ENCODE assay signal across 9 mouse cellular contexts in the genomic region with DNA sequence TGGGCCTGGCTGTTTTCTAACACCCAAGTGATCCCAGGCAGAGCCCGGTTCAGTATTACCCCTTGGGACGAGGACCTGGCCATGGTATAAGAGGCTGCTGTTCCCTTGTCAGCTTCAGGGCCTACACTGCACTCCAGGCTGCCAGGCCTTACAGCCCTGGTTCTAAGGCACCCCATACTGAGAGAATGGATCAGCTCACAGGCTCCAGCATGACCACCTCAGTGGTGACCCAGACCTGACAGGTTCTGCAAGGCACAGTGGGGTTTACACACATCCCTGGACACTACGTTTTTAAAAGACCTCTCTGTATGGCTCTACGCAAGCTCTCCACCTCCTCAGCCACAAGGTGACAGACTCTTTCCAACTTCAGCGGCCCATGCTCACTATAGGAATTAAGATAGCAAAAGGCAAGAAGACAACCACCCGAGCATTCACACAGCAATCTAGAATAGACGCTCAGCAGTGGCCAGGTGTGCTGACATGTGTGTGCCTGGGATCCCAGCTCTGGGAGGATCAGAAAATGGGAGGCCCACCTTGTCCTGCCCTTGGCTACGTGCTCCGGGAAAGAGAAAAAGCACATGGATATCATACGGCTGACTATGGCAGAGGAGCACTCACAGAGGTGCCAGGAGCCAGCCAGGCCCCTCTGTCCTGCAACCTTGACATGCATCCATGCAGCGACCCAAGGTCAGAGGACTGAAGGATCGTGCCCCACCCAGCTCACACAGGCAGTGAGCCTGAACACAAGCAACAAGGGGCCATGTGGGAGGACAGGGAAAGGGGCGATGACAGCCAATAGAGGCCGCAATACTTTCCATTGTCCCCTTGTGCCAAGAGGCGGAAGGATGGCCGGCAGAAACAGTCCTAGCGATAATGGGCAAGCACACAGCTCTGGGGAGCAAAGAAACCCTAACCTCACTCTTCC. TPM values are rescaled to one million over a fixed set of nuclear protein-coding genes. Genes with fewer than 3 reads are reported as not detected.
A peak's percentile ranks its signal among the peaks of the same experiment; 100 is the strongest.
DNase-seq lines count a peak whose midpoint lies in the region; ATAC-seq lines count a peak whose summit lies in the region.
"Had no signal": no experiment of that assay in that cellular context is flagged by ENCODE, and none has a peak within 500 bp of the region (broad histone marks: within the 10 kb centered on the region; RNA-seq: fewer than 3 reads in every experiment).

No protein-coding gene starts in this region.

- H3K27me3 ChIP-seq in midbrain, embryonic 10.5 days (ENCODE audit: low read depth, poor library complexity, severe bottlenecking): no peaks in the 10 kb centered on the region
- H3K27me3 ChIP-seq in midbrain, embryonic 16.5 days (ENCODE audit: control insufficient read depth, insufficient read depth, low read depth, low read length): no peaks in the 10 kb centered on the region
- no peaks in the 10 kb centered on the region for H3K27me3 ChIP-seq in limb, embryonic 11.5 days (ENCODE audit: control insufficient read depth, insufficient read depth, low read length)

- peak; percentile 10 for DNase-seq in cerebellum, adult 11 months
- DNase-seq in midbrain, embryonic 10.5 days (ENCODE audit: low spot score): no peak
- peak; percentile 3 to 4 for DNase-seq in frontal cortex, postnatal 25 days (ENCODE audit: low spot score in 2 of 2)
- peak; percentile 18 for DNase-seq in limb, embryonic 11.5 days (ENCODE audit: low spot score)
- no peak for DNase-seq in ovary, postnatal 14 days (ENCODE audit: low spot score)

- H3K4me3 ChIP-seq in midbrain, embryonic 10.5 days: no peak overlapping the region
- no peak overlapping the region for H3K4me3 ChIP-seq in midbrain, embryonic 16.5 days (ENCODE audit: low read depth, low read length)
- no peak overlapping the region for H3K4me3 ChIP-seq in limb, embryonic 11.5 days (ENCODE audit: low read depth, low read length)

- H3K9me3 ChIP-seq in midbrain, embryonic 10.5 days (replicated peaks): no peaks in the 10 kb centered on the region
- H3K9me3 ChIP-seq in midbrain, embryonic 16.5 days (replicated peaks; ENCODE audit: control insufficient read depth, low read length, poor library complexity, severe bottlenecking): no peaks in the 10 kb centered on the region
- H3K9me3 ChIP-seq in limb, embryonic 11.5 days (ENCODE audit: control insufficient read depth, low read length): no peaks in the 10 kb centered on the region

- peaks cover 67% of the 10 kb centered on the region for H3K4me1 ChIP-seq in midbrain, embryonic 10.5 days
- H3K4me1 ChIP-seq in midbrain, embryonic 16.5 days (ENCODE audit: control insufficient read depth, insufficient read depth, low read length): peaks cover 27% of the 10 kb centered on the region
- H3K4me1 ChIP-seq in limb, embryonic 11.5 days (ENCODE audit: control insufficient read depth, insufficient read depth, low read length): peaks cover 20% of the 10 kb centered on the region

- H3K9ac ChIP-seq in midbrain, embryonic 16.5 days (ENCODE audit: low read depth, low read length): no peak overlapping the region
- H3K9ac ChIP-seq in limb, embryonic 11.5 days (ENCODE audit: low read length): no peak overlapping the region

- no peak overlapping the region for H3K4me2 ChIP-seq in midbrain, embryonic 16.5 days (ENCODE audit: low read length)
- no peak overlapping the region for H3K4me2 ChIP-seq in limb, embryonic 11.5 days (ENCODE audit: low read depth, severe bottlenecking)

- peak overlapping the region; percentile 42; the same call in 1 of the 2 replicates for H3K27ac ChIP-seq in midbrain, embryonic 10.5 days (replicated peaks)
- H3K27ac ChIP-seq in midbrain, embryonic 16.5 days (ENCODE audit: low read length): no peak overlapping the region
- H3K27ac ChIP-seq in limb, embryonic 11.5 days (replicated peaks; ENCODE audit: low read depth, low read length): no peak overlapping the region

- ATAC-seq in cerebellum, adult (ENCODE audit: insufficient number of reproducible peaks, low FRiP score, low TSS enrichment): no peak
- ATAC-seq in midbrain, embryonic 16.5 days: no peak
- no peak for ATAC-seq in limb, embryonic 11.5 days (ENCODE audit: insufficient number of reproducible peaks, low FRiP score, low TSS enrichment, low read depth)
- ATAC-seq in inflammation-experienced regulatory T-cells, adult 6 months: no peak

- peaks cover 60% of the 10 kb centered on the region for H3K36me3 ChIP-seq in midbrain, embryonic 10.5 days
- no peaks in the 10 kb centered on the region for H3K36me3 ChIP-seq in midbrain, embryonic 16.5 days (ENCODE audit: control insufficient read depth, insufficient read depth, low read length)
- peaks cover 4% of the 10 kb centered on the region for H3K36me3 ChIP-seq in limb, embryonic 11.5 days (ENCODE audit: control insufficient read depth, insufficient read depth, low read length)

- 79% methylated on average over 17 of the region's 17 CpGs for WGBS in midbrain, embryonic 10.5 days
- 75% methylated on average over 17 of the region's 17 CpGs for WGBS in midbrain, embryonic 16.5 days
- 78% methylated on average over 17 of the region's 17 CpGs for WGBS in limb, embryonic 11.5 days

RNA-seq across cellular contexts. Expression of a gene that starts 11.9 kb away (rescaled TPM):
- polyA plus RNA-seq in midbrain, embryonic 10.5 days (2016; fragmentation: Nextera tagmentation; extraction: Ambion mirVana): 354 and 369 TPM in 2 replicates
- 320 and 338 TPM in 2 replicates for polyA plus RNA-seq in midbrain, embryonic 16.5 days (2015; fragmentation: Nextera tagmentation; extraction: Ambion mirVana)
- polyA plus RNA-seq in limb, embryonic 11.5 days (2014; fragmentation: Nextera tagmentation; extraction: Ambion mirVana): 331 and 339 TPM in 2 replicates
- polyA plus RNA-seq in inflammation-experienced regulatory T-cells, adult 6 months (2017; shearing (Covaris generic)): 100 to 1,000 TPM; 284 to 389 (median 291) TPM

RNA-seq across cellular contexts. Expression of a gene that starts 29.4 kb away (rescaled TPM):
- polyA plus RNA-seq in midbrain, embryonic 10.5 days (2016; fragmentation: Nextera tagmentation; extraction: Ambion mirVana): 740 and 757 TPM in 2 replicates
- polyA plus RNA-seq in midbrain, embryonic 16.5 days (2015; fragmentation: Nextera tagmentation; extraction: Ambion mirVana): 1,093 and 1,247 TPM in 2 replicates
- polyA plus RNA-seq in limb, embryonic 11.5 days (2014; fragmentation: Nextera tagmentation; extraction: Ambion mirVana): 679 and 704 TPM in 2 replicates
- 100 to 1,000 TPM; 341 to 488 (median 426) TPM for polyA plus RNA-seq in inflammation-experienced regulatory T-cells, adult 6 months (2017; shearing (Covaris generic))

RNA-seq across cellular contexts. Expression of a gene that starts 29.6 kb away (rescaled TPM):
- 73.3 and 85.7 TPM in 2 replicates for polyA plus RNA-seq in midbrain, embryonic 10.5 days (2016; fragmentation: Nextera tagmentation; extraction: Ambion mirVana)
- 60.2 and 60.8 TPM in 2 replicates for polyA plus RNA-seq in midbrain, embryonic 16.5 days (2015; fragmentation: Nextera tagmentation; extraction: Ambion mirVana)
- 75.6 and 78.2 TPM in 2 replicates for polyA plus RNA-seq in limb, embryonic 11.5 days (2014; fragmentation: Nextera tagmentation; extraction: Ambion mirVana)
- polyA plus RNA-seq in inflammation-experienced regulatory T-cells, adult 6 months (2017; shearing (Covaris generic)): 10 to 100 TPM; 36.3 to 53.7 (median 41.0) TPM

RNA-seq across cellular contexts. Expression of a gene that starts 42.8 kb away (rescaled TPM):
- polyA plus RNA-seq in midbrain, embryonic 10.5 days (2016; fragmentation: Nextera tagmentation; extraction: Ambion mirVana): not detected in 2 replicates
- 0.07 TPM in 1 of 2 replicates, not detected in the other for polyA plus RNA-seq in midbrain, embryonic 16.5 days (2015; fragmentation: Nextera tagmentation; extraction: Ambion mirVana)
- polyA plus RNA-seq in limb, embryonic 11.5 days (2014; fragmentation: Nextera tagmentation; extraction: Ambion mirVana): not detected in 2 replicates
- polyA plus RNA-seq in inflammation-experienced regulatory T-cells, adult 6 months (2017; shearing (Covaris generic)): not detected
- polyA plus RNA-seq: C2C12 had no signal

Comparison
In these comparisons a context has a peak if more than half of its experiments do, and no peak if none do; other contexts are left out.
1. DNase-seq: peak in cerebellum, adult 11 months (single experiment), frontal cortex, postnatal 25 days (2 of 2) and limb, embryonic 11.5 days (single experiment); none in midbrain, embryonic 10.5 days (single experiment) and ovary, postnatal 14 days (single experiment).